Mouse (Mus musculus) heart, adult 18-20 months (tissue): ENCODE measurements around the gene Olfr26. TPM values are rescaled to one million over a fixed set of nuclear protein-coding genes. Genes with fewer than 3 reads are reported as not detected.
"Not testable (repeated sequence)": the region's sequence is repeated elsewhere in the genome, so short reads cannot be mapped to it uniquely, and the experiment has no call there.

Source experiments
- DNase-seq, 2 experiments: peaks; one replicate each; pipeline ENCODE4 v3.0.0; 2021 to 2022; ENCODE audit warnings: mixed read lengths in 1 of 2
- long read RNA-seq, 2 experiments: library from polyadenylated mRNA; stranded (forward); transcript quantifications; one replicate each; pipeline ENCODE4 v2.0.0; 2021
- total RNA-seq, 2 experiments: library from RNA; stranded (reverse); gene quantifications; 2 replicates each; pipeline ENCODE4 v1.2.3; 2021

Gene Olfr26
- total RNA-seq = not detected
- long read RNA-seq, experiment 1 = 0 reads
- long read RNA-seq, experiment 2 = 0 reads

GRCm38 (mm10) chr9:38854760-38855159, at the start of gene Olfr26:
Olfr26 (plus strand) TSS chr9:38855060.
- no peak for DNase-seq

GRCm38 (mm10) chr9:38805696-38806095, 49.2 kb upstream of the Olfr26 start:
- no peak for DNase-seq

GRCm38 (mm10) chr9:38814314-38814713, 40.5 kb upstream of the Olfr26 start, which contains the start of gene Olfr922:
Olfr922 (plus strand) TSS chr9:38814614.
- DNase-seq = no peak

- no peak for DNase-seq
These were observed 39.3 kb upstream of the Olfr26 start for GRCm38 (mm10) chr9:38815458-38815986.

- no peak for DNase-seq
These were observed 28.6 kb upstream of the Olfr26 start, which contains the start of gene Olfr923 for GRCm38 (mm10) chr9:38826245-38826644. Olfr923 (plus strand) TSS chr9:38826545.

GRCm38 (mm10) chr9:38833027-38833426, 21.8 kb upstream of the Olfr26 start:
- DNase-seq = no peak

- no peak for DNase-seq
These were observed 10.7 kb upstream of the Olfr26 start, which contains the start of gene Olfr924 for GRCm38 (mm10) chr9:38844149-38844548. Olfr924 (plus strand) TSS chr9:38844449.

GRCm38 (mm10) chr9:38874880-38875279, 20.0 kb downstream of the Olfr26 start:
- not testable (repeated sequence) for DNase-seq

- DNase-seq = no peak
These were observed 22.0 kb downstream of the Olfr26 start, which contains the start of gene Olfr926 for GRCm38 (mm10) chr9:38876826-38877225. Olfr926 (plus strand) TSS chr9:38877126.

Other genes starting within 250 kb of the Olfr26 start
- not detected for gene Olfr914, start 250.0 kb upstream of the Olfr26 start, total RNA-seq
- not detected for gene Olfr916, start 195.2 kb upstream of the Olfr26 start, total RNA-seq
- not detected for gene Olfr917, start 189.2 kb upstream of the Olfr26 start, total RNA-seq
- not detected for gene Olfr918, start 180.5 kb upstream of the Olfr26 start, total RNA-seq
- not detected for gene Olfr919, start 151.4 kb upstream of the Olfr26 start, total RNA-seq
- 10 to 100 TPM; 21.9 to 27.3 TPM for gene Vwa5a, start 136.8 kb upstream of the Olfr26 start, total RNA-seq
- under 1 TPM; 0.05 TPM for gene Olfr920, start 102.8 kb upstream of the Olfr26 start, total RNA-seq
- not detected for gene Olfr921, start 82.0 kb upstream of the Olfr26 start, total RNA-seq
- not detected for gene Olfr922, start 40.4 kb upstream of the Olfr26 start, total RNA-seq
- gene Olfr923, start 28.5 kb upstream of the Olfr26 start, total RNA-seq = not detected
- not detected for gene Olfr924, start 10.6 kb upstream of the Olfr26 start, total RNA-seq
- gene Olfr926, start 22.1 kb downstream of the Olfr26 start, total RNA-seq = not detected
- gene Olfr930, start 74.7 kb downstream of the Olfr26 start, total RNA-seq = not detected
- not detected for gene Olfr933, start 117.3 kb downstream of the Olfr26 start, total RNA-seq
- not detected for gene Olfr934, start 133.3 kb downstream of the Olfr26 start, total RNA-seq
- not detected for gene Olfr935, start 144.6 kb downstream of the Olfr26 start, total RNA-seq
- not detected for gene Olfr146, start 168.3 kb downstream of the Olfr26 start, total RNA-seq
- gene Olfr937, start 209.9 kb downstream of the Olfr26 start, total RNA-seq = not detected
- gene Olfr938, start 223.8 kb downstream of the Olfr26 start, total RNA-seq = not detected